Mouse (Mus musculus) MN1 (cell line): ENCODE data around the gene Kif3c.
"Not testable (repeated sequence)": the region's sequence is repeated elsewhere in the genome, so short reads cannot be mapped to it uniquely, and the experiment has no call there.

Source experiments
- DNase-seq: peaks from one replicate; pipeline ENCODE4 v3.0.0-alpha.2; 2016; ENCODE audit warnings: low spot score

Kif3c gene

DNA sequence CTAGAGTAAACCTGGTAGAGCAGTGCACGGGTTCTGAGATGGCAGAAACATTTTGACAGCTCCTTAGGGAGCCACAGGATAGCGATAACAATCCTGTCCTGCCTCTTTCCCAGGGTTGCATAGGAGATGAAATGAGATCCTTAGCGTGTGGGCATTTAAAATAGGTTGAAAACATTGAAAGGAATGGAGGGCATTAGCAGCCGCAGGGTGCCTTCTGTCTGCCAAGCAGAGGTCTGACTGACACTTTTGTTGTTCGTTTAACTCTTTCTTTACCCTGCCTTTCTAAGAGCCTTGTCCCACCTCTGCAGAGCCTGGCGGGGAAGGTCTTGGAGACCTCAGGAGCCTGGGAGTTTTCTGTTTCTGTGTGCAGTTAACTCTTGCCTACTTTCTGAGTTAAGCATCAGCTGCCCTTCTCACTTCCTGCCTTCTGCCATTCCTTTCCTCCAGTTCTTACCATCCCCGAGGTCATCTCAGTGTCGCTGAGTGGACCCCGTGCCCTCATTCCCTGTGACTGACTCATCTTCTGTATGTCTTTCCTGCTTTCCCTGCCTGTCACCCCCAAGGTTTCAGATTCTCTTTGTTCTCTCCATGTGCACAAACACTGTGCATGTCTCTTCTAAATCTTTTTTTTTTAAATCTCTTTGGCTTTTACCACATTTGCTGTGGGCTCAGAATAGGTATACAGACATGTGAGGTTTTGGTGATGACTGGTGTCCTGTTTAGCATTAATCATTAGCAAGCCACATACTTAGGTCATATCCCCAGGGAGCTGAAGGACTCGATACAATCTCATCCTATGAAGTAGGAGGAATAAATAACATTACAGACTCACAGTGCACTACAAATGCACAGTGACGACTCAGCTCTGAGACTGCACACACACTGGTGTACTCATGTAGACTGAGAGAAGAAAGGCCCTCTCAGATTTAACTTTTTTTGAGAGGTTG lies 6.3 kb downstream of the Kif3c start:
- peak; percentile 78 for DNase-seq

DNA sequence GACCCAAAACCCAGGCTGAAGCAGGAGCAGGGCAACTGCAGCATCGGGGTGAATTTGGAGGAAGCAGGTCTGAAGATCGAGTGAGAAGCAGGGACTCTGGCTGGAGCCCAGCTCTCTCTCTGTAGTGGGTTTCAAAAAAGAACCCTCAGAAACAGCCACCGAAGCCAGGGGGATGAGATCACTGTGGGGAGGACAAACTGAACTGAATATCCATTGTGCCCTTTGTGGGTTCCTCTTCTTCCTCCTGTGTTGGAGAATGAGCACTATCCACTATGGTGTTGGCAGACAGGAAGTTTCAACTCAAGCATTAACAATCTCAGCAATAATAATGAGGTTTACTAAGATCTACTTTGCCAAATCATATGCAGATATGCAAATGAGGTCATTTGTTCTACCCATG lies 7.1 kb downstream of the Kif3c start:
- DNase-seq, result no peak

DNA sequence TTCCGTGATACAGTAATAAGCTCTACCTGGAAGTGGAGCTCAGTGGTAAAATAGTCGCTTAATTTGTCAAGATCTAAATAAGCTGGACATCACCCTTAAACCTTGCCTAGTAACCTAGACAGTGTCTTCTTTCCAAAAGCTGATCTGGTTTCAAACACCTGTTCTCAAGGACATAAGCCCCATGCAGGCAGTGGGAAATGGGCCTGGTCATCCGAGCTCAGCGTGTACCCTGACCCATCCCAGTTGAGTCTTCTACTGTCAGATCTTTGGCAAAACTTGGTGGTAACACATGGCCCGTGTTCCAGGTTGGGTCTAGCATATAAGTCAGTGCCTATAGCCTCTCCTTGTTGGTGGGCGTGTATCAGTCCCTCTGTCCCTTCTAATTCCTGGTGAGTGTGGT lies 8.6 kb downstream of the Kif3c start:
- DNase-seq, result no peak

DNA sequence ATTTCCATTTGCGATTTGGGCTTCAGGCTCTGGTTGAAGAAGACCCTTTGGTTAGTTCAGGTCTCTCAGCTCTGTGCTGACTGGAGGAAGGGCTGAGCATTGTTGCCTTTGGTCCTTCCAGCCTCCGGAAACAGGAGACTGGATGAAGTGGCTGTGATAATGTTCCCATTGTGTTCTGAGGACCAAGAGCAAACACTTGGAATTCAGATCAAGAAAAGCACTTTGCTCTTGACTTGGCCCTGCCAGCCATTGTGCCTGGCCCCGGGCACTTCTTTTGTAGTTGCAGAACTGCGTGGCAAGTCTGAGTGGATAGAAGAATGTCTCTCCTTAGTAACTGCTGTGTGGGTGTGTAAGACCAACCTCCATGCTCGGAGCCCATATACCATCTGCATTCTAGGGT lies 9.6 kb downstream of the Kif3c start:
- DNase-seq, result no peak

- peak; percentile 27 for DNase-seq
Measured at GRCm38 (mm10) chr12:3377190-3377589, 12.3 kb downstream of the Kif3c start.

- DNase-seq, result no peak
Measured at GRCm38 (mm10) chr12:3377755-3378154, 12.8 kb downstream of the Kif3c start.

- no peak for DNase-seq
Measured at GRCm38 (mm10) chr12:3384860-3385259, 19.9 kb downstream of the Kif3c start.

GRCm38 (mm10) chr12:3385271-3385670 lies 20.3 kb downstream of the Kif3c start:
- no peak for DNase-seq

GRCm38 (mm10) chr12:3385940-3386339 lies 21.0 kb downstream of the Kif3c start:
- DNase-seq, result no peak

DNA sequence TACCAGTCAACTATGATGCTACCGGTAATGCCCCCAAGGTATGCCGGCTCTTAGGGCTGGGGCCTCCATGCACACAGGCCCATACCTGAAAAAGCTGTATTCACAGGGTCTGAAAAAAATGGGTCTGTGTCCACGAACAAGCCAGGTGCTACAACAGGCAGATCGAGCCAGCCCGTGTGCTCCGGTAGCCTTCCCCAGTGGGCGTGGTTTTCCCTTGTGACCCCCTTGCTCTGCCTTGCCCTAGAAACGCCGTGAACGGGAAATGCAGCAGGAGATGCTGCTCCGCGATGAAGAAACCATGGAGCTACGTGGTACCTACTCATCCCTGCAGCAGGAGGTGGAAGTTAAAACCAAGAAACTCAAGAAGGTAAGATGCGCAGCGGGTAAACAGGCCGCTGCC lies 23.0 kb downstream of the Kif3c start:
- no peak for DNase-seq

DNA sequence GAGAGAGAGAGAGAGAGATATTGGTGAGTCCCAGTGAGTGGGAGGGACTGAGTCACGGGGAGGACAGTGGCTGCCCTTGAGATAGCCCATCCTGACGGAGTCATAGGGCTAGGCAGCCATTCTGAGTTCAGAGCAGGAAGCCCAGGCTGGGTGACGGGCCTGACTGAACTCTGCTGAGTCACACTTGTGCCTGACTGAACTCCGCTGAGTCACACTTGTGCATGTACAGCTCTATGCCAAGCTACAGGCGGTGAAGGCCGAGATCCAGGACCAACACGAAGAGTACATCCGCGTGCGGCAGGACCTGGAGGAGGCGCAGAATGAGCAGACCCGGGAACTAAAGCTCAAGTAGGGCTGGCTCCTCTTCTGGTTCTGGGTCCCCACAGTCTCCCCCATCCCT lies 24.5 kb downstream of the Kif3c start:
- peak; percentile 33 for DNase-seq

- DNase-seq, result no peak
Measured at GRCm38 (mm10) chr12:3390071-3390470, 25.1 kb downstream of the Kif3c start.

DNA sequence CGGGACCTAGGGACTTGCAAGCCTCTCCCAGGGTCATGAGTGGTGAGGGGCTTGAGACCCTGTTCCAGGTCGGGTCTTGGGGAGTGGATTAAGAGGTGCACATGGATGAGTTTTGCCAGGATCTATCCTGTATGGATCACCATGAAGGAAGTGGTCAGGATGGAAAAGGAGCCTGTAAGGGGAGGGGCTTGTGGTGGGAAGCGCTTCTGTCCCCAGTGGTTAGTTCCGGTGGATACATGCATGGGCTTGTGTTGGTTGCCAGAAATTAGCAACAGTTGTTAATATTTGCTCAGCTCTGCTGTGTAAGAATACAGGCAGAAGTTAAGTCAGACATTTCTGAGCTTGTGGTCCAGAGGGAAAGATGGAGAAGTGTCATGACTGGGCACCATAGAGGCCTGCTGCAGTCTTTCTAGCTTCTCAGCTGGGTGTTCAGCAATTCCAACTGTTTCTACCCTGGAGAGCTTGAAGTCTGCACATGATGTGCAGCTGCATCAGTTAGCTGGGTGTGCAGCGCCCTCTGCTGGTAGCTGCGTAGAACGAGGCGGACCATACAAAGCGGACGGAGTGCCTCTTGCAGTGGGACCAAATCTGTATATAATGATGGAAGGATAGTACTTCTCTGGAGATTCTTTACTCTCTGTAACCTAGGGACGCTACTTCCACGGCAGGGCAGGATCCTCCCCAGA lies 25.8 kb downstream of the Kif3c start:
- DNase-seq, result peak; percentile 83

- DNase-seq, result no peak
Measured at GRCm38 (mm10) chr12:3391276-3391675, 26.3 kb downstream of the Kif3c start.

- no peak for DNase-seq
Measured at GRCm38 (mm10) chr12:3393140-3393539, 28.2 kb downstream of the Kif3c start.

GRCm38 (mm10) chr12:3396931-3397330 lies 32.0 kb downstream of the Kif3c start:
- DNase-seq, result no peak

DNA sequence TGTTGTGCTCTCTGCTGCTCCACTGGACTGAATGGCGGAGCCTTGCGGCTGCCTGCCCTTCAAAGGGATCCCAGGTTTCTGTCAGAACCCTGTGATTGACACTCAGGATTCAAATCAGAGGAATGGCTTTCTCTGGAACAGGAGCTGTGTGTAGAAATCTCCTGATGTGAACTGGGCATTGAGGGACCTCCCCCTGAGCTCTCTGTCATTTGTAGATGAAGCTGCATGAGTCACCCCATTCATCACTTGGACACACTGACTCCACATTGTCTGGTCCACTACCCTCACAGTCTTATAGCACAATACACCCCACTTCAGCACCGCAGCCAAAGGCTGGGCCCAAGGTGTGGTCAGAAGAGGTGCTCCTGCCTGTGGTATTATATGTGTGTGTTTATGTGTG lies 40.7 kb downstream of the Kif3c start:
- not testable (repeated sequence) for DNase-seq

- peak; percentile 17 for DNase-seq
Measured at GRCm38 (mm10) chr12:3406585-3406984, 41.7 kb downstream of the Kif3c start.

DNA sequence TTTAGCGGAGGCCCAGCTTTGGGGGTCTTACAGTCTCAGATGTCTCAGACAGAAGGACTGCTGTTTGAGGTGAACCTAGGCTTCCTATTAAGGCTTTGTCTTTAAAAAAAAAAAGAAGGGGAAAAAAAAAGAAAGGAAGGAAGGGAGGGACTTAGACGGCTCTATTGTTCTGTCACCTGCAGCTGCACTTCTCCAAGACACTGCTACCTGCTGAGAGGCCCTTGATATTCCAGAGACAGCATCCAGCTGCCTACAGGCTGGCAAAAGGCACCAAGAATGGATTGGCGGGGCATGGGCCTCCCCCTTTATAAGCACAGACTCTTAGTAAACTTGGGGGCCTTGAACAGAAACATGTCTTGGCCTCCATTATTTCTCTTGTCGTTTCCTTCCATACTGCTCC lies 50.0 kb downstream of the Kif3c start:
- no peak for DNase-seq

GRCm38 (mm10) chr12:3418761-3419160 lies 53.8 kb downstream of the Kif3c start:
- DNase-seq, result no peak

DNA sequence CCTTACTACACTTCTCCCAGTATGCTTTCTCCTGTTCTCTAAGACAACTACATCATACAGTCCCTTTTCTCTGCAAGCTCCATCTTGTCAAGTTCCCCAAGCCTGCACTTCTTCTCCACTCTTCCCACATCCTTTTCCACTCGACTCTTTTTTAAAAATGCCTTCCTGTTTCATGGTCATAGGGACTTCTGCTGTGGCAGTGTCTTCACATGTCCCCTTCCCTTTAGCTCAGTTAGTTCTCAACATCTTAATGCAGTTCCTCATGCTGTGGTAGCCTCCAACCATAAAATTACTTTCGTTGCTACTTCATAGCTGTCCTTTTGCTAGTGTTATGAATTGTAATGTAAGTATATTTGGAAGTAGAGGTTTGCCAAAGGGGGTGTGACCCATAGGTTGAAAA lies 55.6 kb downstream of the Kif3c start:
- no peak for DNase-seq

DNA sequence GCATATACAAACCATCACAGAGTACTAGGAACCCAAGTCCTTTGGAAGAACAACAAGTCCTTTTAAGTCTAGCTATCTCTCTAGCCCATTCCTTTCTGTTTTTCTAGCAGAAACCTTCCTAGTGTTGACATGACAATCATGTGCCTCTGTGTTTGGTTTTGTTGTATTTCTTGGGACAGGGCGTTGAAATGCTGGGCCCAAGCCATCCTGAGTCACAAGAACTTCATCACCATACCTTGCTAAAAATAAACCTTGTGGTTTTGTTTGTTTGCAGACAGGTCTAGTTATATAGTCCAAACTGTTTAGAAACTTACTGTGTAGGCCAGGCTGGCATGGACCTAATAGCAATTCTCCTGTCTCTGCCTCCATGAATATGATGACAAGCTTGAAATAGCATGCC lies 57.9 kb downstream of the Kif3c start:
- DNase-seq, result no peak

GRCm38 (mm10) chr12:3424179-3424578 lies 59.2 kb downstream of the Kif3c start:
- DNase-seq, result no peak
